Mouse (Mus musculus): Measurements from ENCODE around the gene Fam32a.
A peak's percentile ranks its signal among the peaks of the same experiment; 100 is the strongest.

Gene Fam32a

GRCm38 (mm10) chr8:72240951-72241350 is 21.4 kb downstream of the Fam32a start:
- DNase-seq: no peak

GRCm38 (mm10) chr8:72242226-72242625 is 22.7 kb downstream of the Fam32a start:
- DNase-seq: no peak

- no peak for DNase-seq
These were observed 25.1 kb downstream of the Fam32a start for GRCm38 (mm10) chr8:72244610-72245009.

GRCm38 (mm10) chr8:72257171-72257901 is 37.8 kb downstream of the Fam32a start:
- DNase-seq: peak; percentile 53

- no peak for DNase-seq
These were observed 38.3 kb downstream of the Fam32a start for GRCm38 (mm10) chr8:72257902-72258238.

- DNase-seq: no peak
These were observed 40.3 kb downstream of the Fam32a start for GRCm38 (mm10) chr8:72259862-72260261.

GRCm38 (mm10) chr8:72260585-72260984 is 41.1 kb downstream of the Fam32a start:
- no peak for DNase-seq

- DNase-seq: peak; percentile 70
These were observed 41.5 kb downstream of the Fam32a start for GRCm38 (mm10) chr8:72261019-72261418.

GRCm38 (mm10) chr8:72261431-72261830 is 41.9 kb downstream of the Fam32a start:
- no peak for DNase-seq

- peak; percentile 45 for DNase-seq
These were observed 42.3 kb downstream of the Fam32a start for GRCm38 (mm10) chr8:72261872-72262271.

- no peak for DNase-seq
These were observed 43.2 kb downstream of the Fam32a start for GRCm38 (mm10) chr8:72262756-72263155.

GRCm38 (mm10) chr8:72263451-72263850 is 43.9 kb downstream of the Fam32a start:
- no peak for DNase-seq

GRCm38 (mm10) chr8:72265342-72265741 is 45.8 kb downstream of the Fam32a start:
- peak; percentile 44 for DNase-seq

- no peak for DNase-seq
These were observed 47.1 kb downstream of the Fam32a start for GRCm38 (mm10) chr8:72266671-72267070.

GRCm38 (mm10) chr8:72267106-72267505 is 47.6 kb downstream of the Fam32a start:
- no peak for DNase-seq

GRCm38 (mm10) chr8:72268356-72268755 is 48.8 kb downstream of the Fam32a start:
- peak; percentile 83 for DNase-seq

GRCm38 (mm10) chr8:72270606-72271005 is 51.1 kb downstream of the Fam32a start:
- no peak for DNase-seq

GRCm38 (mm10) chr8:72271051-72271660 is 51.6 kb downstream of the Fam32a start:
- no peak for DNase-seq

GRCm38 (mm10) chr8:72271691-72272090 is 52.2 kb downstream of the Fam32a start:
- no peak for DNase-seq

- peak; percentile 85 for DNase-seq
These were observed 52.8 kb downstream of the Fam32a start for GRCm38 (mm10) chr8:72272361-72272760.

GRCm38 (mm10) chr8:72273111-72273770 is 53.7 kb downstream of the Fam32a start:
- DNase-seq: no peak

- no peak for DNase-seq
These were observed 54.3 kb downstream of the Fam32a start for GRCm38 (mm10) chr8:72273807-72274206.

Measured in lung, postnatal 14 days (tissue).